Mouse (Mus musculus): Measurements from ENCODE around the gene Pygl. TPM values are rescaled to one million over a fixed set of nuclear protein-coding genes. Genes with fewer than 3 reads are reported as not detected.
A peak's percentile ranks its signal among the peaks of the same experiment; 100 is the strongest.

Gene Pygl
- polyA plus RNA-seq, 1 experiment from 2014 or later = 85.1 TPM

- H3K4me3 ChIP-seq (ENCODE audit: low read length) = no peak overlapping the region
- H3K27ac ChIP-seq (ENCODE audit: low read length) = peak overlapping the region; percentile 44; the same call in 1 of the 2 replicates
- H3K27me3 ChIP-seq (ENCODE audit: control insufficient read depth, insufficient read depth, low read depth, low read length) = no peaks in the 10 kb centered on the region
- no peak overlapping the region for H3K9ac ChIP-seq (ENCODE audit: low read length)
- H3K9me3 ChIP-seq (ENCODE audit: control insufficient read depth, low read length) = no peaks in the 10 kb centered on the region
- H3K4me2 ChIP-seq (ENCODE audit: low read depth, low read length) = no peak overlapping the region
- WGBS = 44% methylated on average over 16 of the region's 16 CpGs
- peak; percentile 54 for ATAC-seq (ENCODE audit: low read depth)
- H3K4me1 ChIP-seq (replicated peaks; ENCODE audit: control insufficient read depth, insufficient read depth, low read length) = no peaks in the 10 kb centered on the region
- H3K36me3 ChIP-seq (ENCODE audit: control insufficient read depth, insufficient read depth, low read length) = peaks cover 6% of the 10 kb centered on the region
Observed at GRCm38 (mm10) chr12:70216229-70216800, 15.0 kb downstream of the Pygl start.

- peaks cover 6% of the 10 kb centered on the region for H3K36me3 ChIP-seq (ENCODE audit: control insufficient read depth, insufficient read depth, low read length)
- no peak overlapping the region for H3K27ac ChIP-seq (ENCODE audit: low read length)
- no peak overlapping the region for H3K4me3 ChIP-seq (ENCODE audit: low read length)
- no peak for ATAC-seq (ENCODE audit: low read depth)
- no peak overlapping the region for H3K4me2 ChIP-seq (ENCODE audit: low read depth, low read length)
- 78% methylated on average over 8 of the region's 8 CpGs for WGBS
- no peak overlapping the region for H3K9ac ChIP-seq (ENCODE audit: low read length)
- H3K4me1 ChIP-seq (replicated peaks; ENCODE audit: control insufficient read depth, insufficient read depth, low read length) = no peaks in the 10 kb centered on the region
- no peaks in the 10 kb centered on the region for H3K9me3 ChIP-seq (ENCODE audit: control insufficient read depth, low read length)
- no peaks in the 10 kb centered on the region for H3K27me3 ChIP-seq (ENCODE audit: control insufficient read depth, insufficient read depth, low read depth, low read length)
Observed at GRCm38 (mm10) chr12:70214281-70214680, 17.0 kb downstream of the Pygl start.

- Histone ChIP-seq H3K36me3 (ENCODE audit: control insufficient read depth, insufficient read depth, low read length) (peaks cover 6% of the 10 kb centered on the region), H3K4me2 (ENCODE audit: low read depth, low read length) (no peak overlapping the region), H3K27me3 (ENCODE audit: control insufficient read depth, insufficient read depth, low read depth, low read length) (no peaks in the 10 kb centered on the region), H3K27ac (ENCODE audit: low read length) (no peak overlapping the region), H3K9ac (ENCODE audit: low read length) (no peak overlapping the region), H3K9me3 (ENCODE audit: control insufficient read depth, low read length) (no peaks in the 10 kb centered on the region), H3K4me1 (replicated peaks; ENCODE audit: control insufficient read depth, insufficient read depth, low read length) (no peaks in the 10 kb centered on the region), H3K4me3 (ENCODE audit: low read length) (no peak overlapping the region)
- 86% methylated on average over 6 of the region's 6 CpGs for WGBS
- no peak for ATAC-seq (ENCODE audit: low read depth)
Observed at GRCm38 (mm10) chr12:70213601-70214000, 17.7 kb downstream of the Pygl start.

- H3K4me3 ChIP-seq (ENCODE audit: low read length) = no peak overlapping the region
- no peak overlapping the region for H3K27ac ChIP-seq (ENCODE audit: low read length)
- ATAC-seq (ENCODE audit: low read depth) = no peak
- H3K9ac ChIP-seq (ENCODE audit: low read length) = no peak overlapping the region
- WGBS = 74% methylated on average over 4 of the region's 4 CpGs
- H3K4me1 ChIP-seq (replicated peaks; ENCODE audit: control insufficient read depth, insufficient read depth, low read length) = no peaks in the 10 kb centered on the region
- no peaks in the 10 kb centered on the region for H3K27me3 ChIP-seq (ENCODE audit: control insufficient read depth, insufficient read depth, low read depth, low read length)
- peaks cover 6% of the 10 kb centered on the region for H3K36me3 ChIP-seq (ENCODE audit: control insufficient read depth, insufficient read depth, low read length)
- no peak overlapping the region for H3K4me2 ChIP-seq (ENCODE audit: low read depth, low read length)
- H3K9me3 ChIP-seq (ENCODE audit: control insufficient read depth, low read length) = no peaks in the 10 kb centered on the region
Observed at GRCm38 (mm10) chr12:70212501-70212900, 18.8 kb downstream of the Pygl start.

GRCm38 (mm10) chr12:70208214-70208613, 23.1 kb downstream of the Pygl start:
- Histone ChIP-seq H3K27ac (ENCODE audit: low read length) (no peak overlapping the region), H3K9ac (ENCODE audit: low read length) (no peak overlapping the region), H3K36me3 (ENCODE audit: control insufficient read depth, insufficient read depth, low read length) (peaks cover 14% of the 10 kb centered on the region; the same call in 1 of the 2 replicates), H3K4me2 (ENCODE audit: low read depth, low read length) (no peak overlapping the region), H3K27me3 (ENCODE audit: control insufficient read depth, insufficient read depth, low read depth, low read length) (no peaks in the 10 kb centered on the region), H3K9me3 (ENCODE audit: control insufficient read depth, low read length) (no peaks in the 10 kb centered on the region), H3K4me1 (replicated peaks; ENCODE audit: control insufficient read depth, insufficient read depth, low read length) (no peaks in the 10 kb centered on the region), H3K4me3 (ENCODE audit: low read length) (no peak overlapping the region)
- WGBS = 70% methylated on average over 5 of the region's 5 CpGs
- ATAC-seq (ENCODE audit: low read depth) = no peak

GRCm38 (mm10) chr12:70204433-70204832, 26.9 kb downstream of the Pygl start:
- Histone ChIP-seq H3K9ac (ENCODE audit: low read length) (no peak overlapping the region), H3K4me3 (ENCODE audit: low read length) (no peak overlapping the region), H3K27ac (ENCODE audit: low read length) (no peak overlapping the region), H3K9me3 (ENCODE audit: control insufficient read depth, low read length) (no peaks in the 10 kb centered on the region), H3K27me3 (ENCODE audit: control insufficient read depth, insufficient read depth, low read depth, low read length) (no peaks in the 10 kb centered on the region), H3K4me2 (ENCODE audit: low read depth, low read length) (no peak overlapping the region), H3K36me3 (ENCODE audit: control insufficient read depth, insufficient read depth, low read length) (peaks cover 16% of the 10 kb centered on the region; the same call in 1 of the 2 replicates), H3K4me1 (replicated peaks; ENCODE audit: control insufficient read depth, insufficient read depth, low read length) (no peaks in the 10 kb centered on the region)
- WGBS = 80% methylated on average over 8 of the region's 8 CpGs
- no peak for ATAC-seq (ENCODE audit: low read depth)

GRCm38 (mm10) chr12:70201926-70202529, 29.3 kb downstream of the Pygl start:
- no peak for ATAC-seq (ENCODE audit: low read depth)
- WGBS = 72% methylated on average over 5 of the region's 5 CpGs

GRCm38 (mm10) chr12:70196341-70196740, 34.9 kb downstream of the Pygl start:
- H3K9ac ChIP-seq (ENCODE audit: low read length) = no peak overlapping the region
- no peak overlapping the region for H3K27ac ChIP-seq (ENCODE audit: low read length)
- no peaks in the 10 kb centered on the region for H3K27me3 ChIP-seq (ENCODE audit: control insufficient read depth, insufficient read depth, low read depth, low read length)
- WGBS = 75% methylated on average over 5 of the region's 5 CpGs
- H3K36me3 ChIP-seq (ENCODE audit: control insufficient read depth, insufficient read depth, low read length) = peaks cover 17% of the 10 kb centered on the region
- H3K4me1 ChIP-seq (replicated peaks; ENCODE audit: control insufficient read depth, insufficient read depth, low read length) = peaks cover 2% of the 10 kb centered on the region; the same call in 1 of the 2 replicates
- ATAC-seq (ENCODE audit: low read depth) = no peak
- no peak overlapping the region for H3K4me3 ChIP-seq (ENCODE audit: low read length)
- H3K4me2 ChIP-seq (ENCODE audit: low read depth, low read length) = no peak overlapping the region
- H3K9me3 ChIP-seq (ENCODE audit: control insufficient read depth, low read length) = no peaks in the 10 kb centered on the region

More at GRCm38 (mm10) chr12:70201926-70202529, 29.3 kb downstream of the Pygl start:
- H3K9ac ChIP-seq (ENCODE audit: low read length) = no peak overlapping the region
- H3K4me2 ChIP-seq (ENCODE audit: low read depth, low read length) = no peak overlapping the region
- H3K4me1 ChIP-seq (replicated peaks; ENCODE audit: control insufficient read depth, insufficient read depth, low read length) = no peaks in the 10 kb centered on the region
- peaks cover 17% of the 10 kb centered on the region; the same call in 1 of the 2 replicates for H3K36me3 ChIP-seq (ENCODE audit: control insufficient read depth, insufficient read depth, low read length)
- no peaks in the 10 kb centered on the region for H3K9me3 ChIP-seq (ENCODE audit: control insufficient read depth, low read length)
- no peak overlapping the region for H3K27ac ChIP-seq (ENCODE audit: low read length)
- H3K27me3 ChIP-seq (ENCODE audit: control insufficient read depth, insufficient read depth, low read depth, low read length) = no peaks in the 10 kb centered on the region
- H3K4me3 ChIP-seq (ENCODE audit: low read length) = no peak overlapping the region

- WGBS = 89% methylated on average over 6 of the region's 6 CpGs
- Histone ChIP-seq H3K4me3 (ENCODE audit: low read length) (no peak overlapping the region), H3K27ac (ENCODE audit: low read length) (no peak overlapping the region), H3K9me3 (ENCODE audit: control insufficient read depth, low read length) (no peaks in the 10 kb centered on the region), H3K4me2 (ENCODE audit: low read depth, low read length) (no peak overlapping the region), H3K4me1 (replicated peaks; ENCODE audit: control insufficient read depth, insufficient read depth, low read length) (peaks cover 2% of the 10 kb centered on the region; the same call in 1 of the 2 replicates), H3K36me3 (ENCODE audit: control insufficient read depth, insufficient read depth, low read length) (peaks cover 14% of the 10 kb centered on the region), H3K27me3 (ENCODE audit: control insufficient read depth, insufficient read depth, low read depth, low read length) (no peaks in the 10 kb centered on the region), H3K9ac (ENCODE audit: low read length) (no peak overlapping the region)
- no peak for ATAC-seq (ENCODE audit: low read depth)
Observed at GRCm38 (mm10) chr12:70195426-70195825, 35.9 kb downstream of the Pygl start.

Data from lung, embryonic 16.5 days (tissue).